Mouse (Mus musculus) adrenal gland, postnatal 10 days (tissue): Measurements from ENCODE around the gene B130006D01Rik. TPM values are rescaled to one million over a fixed set of nuclear protein-coding genes. Genes with fewer than 3 reads are reported as not detected.

Experiments used
- DNase-seq: peaks from one replicate; pipeline ENCODE4 v3.0.0; 2021; ENCODE audit warnings: mixed read lengths
- long read RNA-seq, 2 experiments: library from polyadenylated mRNA; stranded (forward); transcript quantifications; one replicate each; pipeline ENCODE4 v2.0.0; 2021
- total RNA-seq, 2 experiments: library from RNA; stranded (reverse); gene quantifications; 2 replicates each; pipeline ENCODE4 v1.2.3; 2021

The B130006D01Rik gene
- total RNA-seq = 1 to 10 TPM in 1 of 2 experiments, under 1 TPM in 1; 0.27 to 1.3 TPM
- long read RNA-seq, experiment 1 = 0 reads
- long read RNA-seq, experiment 2 = 0 reads

- DNase-seq = no peak
Measured at GRCm38 (mm10) chr11:95723287-95723686, at the start of gene B130006D01Rik. B130006D01Rik (plus strand) TSS chr11:95723587.

GRCm38 (mm10) chr11:95675498-95675897 is 47.9 kb upstream of the B130006D01Rik start:
- DNase-seq = no peak

- DNase-seq = peak; percentile 67
Measured at GRCm38 (mm10) chr11:95676307-95676706, 47.1 kb upstream of the B130006D01Rik start.

- DNase-seq = no peak
Measured at GRCm38 (mm10) chr11:95677925-95678701, 45.3 kb upstream of the B130006D01Rik start.

GRCm38 (mm10) chr11:95681995-95682601 is 41.3 kb upstream of the B130006D01Rik start:
- DNase-seq = no peak

GRCm38 (mm10) chr11:95682946-95683345 is 40.4 kb upstream of the B130006D01Rik start:
- DNase-seq = no peak

- peak; percentile 86 for DNase-seq
Measured at GRCm38 (mm10) chr11:95686031-95686430, 37.4 kb upstream of the B130006D01Rik start.

GRCm38 (mm10) chr11:95687084-95687656 is 36.2 kb upstream of the B130006D01Rik start:
- no peak for DNase-seq

- DNase-seq = peak; percentile 22
Measured at GRCm38 (mm10) chr11:95688515-95688914, 34.9 kb upstream of the B130006D01Rik start.

- no peak for DNase-seq
Measured at GRCm38 (mm10) chr11:95688981-95689380, 34.4 kb upstream of the B130006D01Rik start.

GRCm38 (mm10) chr11:95689544-95689943 is 33.8 kb upstream of the B130006D01Rik start:
- DNase-seq = no peak

- no peak for DNase-seq
Measured at GRCm38 (mm10) chr11:95698541-95698940, 24.8 kb upstream of the B130006D01Rik start.

- no peak for DNase-seq
Measured at GRCm38 (mm10) chr11:95700778-95701739, 22.3 kb upstream of the B130006D01Rik start.

GRCm38 (mm10) chr11:95704032-95704969 is 19.1 kb upstream of the B130006D01Rik start:
- no peak for DNase-seq

GRCm38 (mm10) chr11:95704970-95705330 is 18.4 kb upstream of the B130006D01Rik start:
- no peak for DNase-seq

- DNase-seq = no peak
Measured at GRCm38 (mm10) chr11:95709534-95710040, 13.8 kb upstream of the B130006D01Rik start.

- DNase-seq = no peak
Measured at GRCm38 (mm10) chr11:95710478-95710877, 12.9 kb upstream of the B130006D01Rik start.

- peak; percentile 50 for DNase-seq
Measured at GRCm38 (mm10) chr11:95712085-95712562, 11.3 kb upstream of the B130006D01Rik start.

- DNase-seq = peak; percentile 90
Measured at GRCm38 (mm10) chr11:95712563-95713224, 10.7 kb upstream of the B130006D01Rik start, which contains the start of gene Zfp652. Zfp652 (plus strand) TSS chr11:95712673.
